ENCODE assay signal across 23 mouse cellular contexts in the genomic region with DNA sequence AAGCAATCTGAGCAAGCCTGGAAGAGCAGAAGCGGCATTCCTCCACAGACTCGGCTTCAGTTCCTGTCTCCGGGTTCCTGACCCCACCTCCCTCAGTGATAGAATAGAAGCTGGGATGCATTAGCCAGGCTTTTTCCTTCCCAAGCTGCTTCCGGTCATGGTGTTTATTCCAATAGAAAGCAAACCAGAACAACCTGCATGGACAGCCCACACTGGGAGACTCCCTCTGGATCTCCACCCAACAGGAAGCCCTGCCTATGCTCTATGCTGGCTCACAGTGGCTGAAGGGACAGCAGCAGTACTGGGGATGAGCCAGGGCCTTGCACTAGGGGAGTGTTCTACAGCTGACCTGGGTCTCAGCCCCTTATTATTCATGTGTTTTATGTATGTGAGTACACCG. TPM values are rescaled to one million over a fixed set of nuclear protein-coding genes. Genes with fewer than 3 reads are reported as not detected.
A peak's percentile ranks its signal among the peaks of the same experiment; 100 is the strongest.
DNase-seq lines count a peak whose midpoint lies in the region; ATAC-seq and TF ChIP-seq lines count a peak whose summit lies in the region.
"Had no signal": no experiment of that assay in that cellular context is flagged by ENCODE, and none has a peak within 500 bp of the region (broad histone marks: within the 10 kb centered on the region; RNA-seq: fewer than 3 reads in every experiment).

No protein-coding gene starts in this region.

- peaks cover 13% of the 10 kb centered on the region for H3K4me1 ChIP-seq in heart, embryonic 12.5 days (replicated peaks)
- H3K4me1 ChIP-seq in kidney, postnatal 0 days (replicated peaks; ENCODE audit: insufficient read depth, low read length) = peaks cover 11% of the 10 kb centered on the region; the same call in 1 of the 2 replicates

- TF ChIP-seq CTCF in kidney, postnatal 0 days (IDR thresholded peaks at IDR 0.05; ENCODE audit: low read depth) = no peak

- WGBS in heart, embryonic 12.5 days = 65% methylated on average over 5 of the region's 5 CpGs
- WGBS in kidney, postnatal 0 days = 56% methylated on average over 5 of the region's 5 CpGs

- H3K4me2 ChIP-seq in heart, embryonic 12.5 days = no peak overlapping the region
- no peak overlapping the region for H3K4me2 ChIP-seq in kidney, postnatal 0 days (ENCODE audit: low read length)
- H3K4me2 ChIP-seq: kidney, embryonic 15.5 days; limb, embryonic 15.5 days; liver, embryonic 15.5 days; neural tube, embryonic 15.5 days had no signal

- H3K9ac ChIP-seq in heart, embryonic 12.5 days = no peak overlapping the region
- H3K9ac ChIP-seq in kidney, postnatal 0 days (ENCODE audit: low read depth, low read length) = no peak overlapping the region
- H3K9ac ChIP-seq: kidney, embryonic 15.5 days; limb, embryonic 15.5 days; liver, embryonic 15.5 days; neural tube, embryonic 15.5 days had no signal

- ATAC-seq in heart, embryonic 12.5 days (ENCODE audit: insufficient number of reproducible peaks, low FRiP score) = no peak
- no peak for ATAC-seq in kidney, postnatal 0 days (replicated peaks; ENCODE audit: low FRiP score, low read depth)
- ATAC-seq: midbrain, embryonic 16.5 days had no signal

- H3K27ac ChIP-seq in heart, embryonic 12.5 days (ENCODE audit: poor library complexity, severe bottlenecking) = no peak overlapping the region
- no peak overlapping the region for H3K27ac ChIP-seq in kidney, postnatal 0 days
- H3K27ac ChIP-seq: kidney, embryonic 15.5 days; limb, embryonic 15.5 days; liver, embryonic 15.5 days; neural tube, embryonic 15.5 days had no signal

- no peak overlapping the region for H3K4me3 ChIP-seq in heart, embryonic 12.5 days
- H3K4me3 ChIP-seq in kidney, postnatal 0 days (replicated peaks; ENCODE audit: low read depth, low read length) = no peak overlapping the region
- H3K4me3 ChIP-seq: kidney, embryonic 15.5 days; limb, embryonic 15.5 days; liver, embryonic 15.5 days; neural tube, embryonic 15.5 days had no signal

- peaks cover 73% of the 10 kb centered on the region for H3K36me3 ChIP-seq in heart, embryonic 12.5 days
- peaks cover 36% of the 10 kb centered on the region for H3K36me3 ChIP-seq in kidney, postnatal 0 days (ENCODE audit: insufficient read depth, low read length)

- H3K9me3 ChIP-seq in heart, embryonic 12.5 days (replicated peaks) = no peaks in the 10 kb centered on the region
- H3K9me3 ChIP-seq in kidney, postnatal 0 days (replicated peaks; ENCODE audit: low read length) = no peaks in the 10 kb centered on the region
- H3K9me3 ChIP-seq: kidney, embryonic 15.5 days; limb, embryonic 15.5 days; liver, embryonic 15.5 days; neural tube, embryonic 15.5 days had no signal

- peak; percentile 36 to 69 for DNase-seq in heart, adult 18-20 months
- peak; percentile 10 for DNase-seq in kidney, postnatal 0 days (ENCODE audit: low spot score)
- no peak for DNase-seq in kidney, adult 18-20 months
- DNase-seq in heart, postnatal 10 days = peak; percentile 32 to 34
- DNase-seq in lung, postnatal 25 days (ENCODE audit: low spot score) = peak; percentile 50
- no peak for DNase-seq in right cerebral cortex, postnatal 4 days
- DNase-seq: adrenal gland, postnatal 25 days; cerebellum, adult 11-12 months; cerebellum, postnatal 25 days; right cerebral cortex, postnatal 25 days; thymus, adult 2 months had no signal

- no peaks in the 10 kb centered on the region for H3K27me3 ChIP-seq in heart, embryonic 12.5 days (replicated peaks)
- no peaks in the 10 kb centered on the region for H3K27me3 ChIP-seq in kidney, postnatal 0 days (ENCODE audit: insufficient read depth, low read length)
- H3K27me3 ChIP-seq: CH12.LX; kidney, embryonic 15.5 days; limb, embryonic 15.5 days; liver, embryonic 15.5 days; neural tube, embryonic 15.5 days had no signal

- intact Hi-C loops in heart, postnatal 10 days (cut with DNase I) = no loop called here

RNA-seq across cellular contexts. Expression of a gene that starts 4.5 kb away (rescaled TPM):
- 10 to 100 TPM; 45.8 to 46.9 TPM for total RNA-seq in heart, adult 18-20 months (2021)
- 65.3 and 68.9 TPM in 2 replicates for polyA plus RNA-seq in heart, embryonic 12.5 days (2016; fragmentation: Nextera tagmentation; extraction: Ambion mirVana)
- 67.6 and 68.4 TPM in 2 replicates for polyA plus RNA-seq in kidney, postnatal 0 days (2015; fragmentation: Nextera tagmentation; extraction: Ambion mirVana)
- total RNA-seq in heart, postnatal 10 days (2021) = 10 to 100 TPM; 72.5 to 76.8 TPM

RNA-seq across cellular contexts. Expression of a gene that starts 15.9 kb away (rescaled TPM):
- 1 to 10 TPM; 2.8 to 3.8 TPM for total RNA-seq in heart, adult 18-20 months (2021)
- polyA plus RNA-seq in heart, embryonic 12.5 days (2016; fragmentation: Nextera tagmentation; extraction: Ambion mirVana) = 8.5 and 10.1 TPM in 2 replicates
- 0.79 and 1.1 TPM in 2 replicates for polyA plus RNA-seq in kidney, postnatal 0 days (2015; fragmentation: Nextera tagmentation; extraction: Ambion mirVana)
- 1 to 10 TPM; 3.2 to 3.9 TPM for total RNA-seq in heart, postnatal 10 days (2021)
- total RNA-seq: granulocyte monocyte progenitor cell, adult 5-6 weeks; megakaryocyte progenitor cell, adult 5-6 weeks had no signal

RNA-seq across cellular contexts. Expression of a gene that starts 34.4 kb away (rescaled TPM):
- 10 to 100 TPM; 40.2 to 48.8 TPM for total RNA-seq in heart, adult 18-20 months (2021)
- polyA plus RNA-seq in heart, embryonic 12.5 days (2016; fragmentation: Nextera tagmentation; extraction: Ambion mirVana) = 33.6 and 37.5 TPM in 2 replicates
- polyA plus RNA-seq in kidney, postnatal 0 days (2015; fragmentation: Nextera tagmentation; extraction: Ambion mirVana) = 30.4 and 31.7 TPM in 2 replicates
- 10 to 100 TPM; 61.4 to 71.4 TPM for total RNA-seq in heart, postnatal 10 days (2021)

RNA-seq across cellular contexts. Expression of a gene that starts 48.5 kb away (rescaled TPM):
- total RNA-seq in heart, adult 18-20 months (2021) = not detected
- 3.4 and 3.8 TPM in 2 replicates for polyA plus RNA-seq in heart, embryonic 12.5 days (2016; fragmentation: Nextera tagmentation; extraction: Ambion mirVana)
- polyA plus RNA-seq in kidney, postnatal 0 days (2015; fragmentation: Nextera tagmentation; extraction: Ambion mirVana) = 0.60 and 0.68 TPM in 2 replicates
- total RNA-seq in heart, postnatal 10 days (2021) = not detected
- total RNA-seq: CH12.LX; gastrocnemius, adult 18-20 months; granulocyte monocyte progenitor cell, adult 5-6 weeks; megakaryocyte progenitor cell, adult 5-6 weeks; MEL had no signal
- polyA plus RNA-seq: liver, embryonic 15.5 days; urinary bladder, adult 2 months had no signal

Comparison
In these comparisons a context has a peak if more than half of its experiments do, and no peak if none do; other contexts are left out.
1. DNase-seq: peak in heart, adult 18-20 months (2 of 2), kidney, postnatal 0 days (single experiment), heart, postnatal 10 days (2 of 2) and lung, postnatal 25 days (single experiment); none in kidney, adult 18-20 months (single experiment) and right cerebral cortex, postnatal 4 days (single experiment).